Mouse (Mus musculus) myocyte (in vitro differentiated cells): ENCODE results near the gene Gdpd5. TPM values are rescaled to one million over a fixed set of nuclear protein-coding genes. Genes with fewer than 3 reads are reported as not detected.

Experiments
- H3K27me3 ChIP-seq: one replicate; pipeline ENCODE4 v1.6.1; 2011; ENCODE audit not compliant: control insufficient read depth, insufficient read depth, insufficient read length
- H3K36me3 ChIP-seq: one replicate; pipeline ENCODE4 v1.6.1; 2011; ENCODE audit not compliant: control insufficient read depth, insufficient read depth
- H3K4me2 ChIP-seq: one replicate; pipeline ENCODE4 v1.6.1; 2011; ENCODE audit warnings: low read depth, control low read depth
- H3K4me3 ChIP-seq: one replicate; pipeline ENCODE4 v1.5.1; 2011; ENCODE audit warnings: mild to moderate bottlenecking, control low read depth, moderate library complexity
- H3K79me2 ChIP-seq: one replicate; pipeline ENCODE4 v1.6.1; 2011; ENCODE audit not compliant: control insufficient read depth, insufficient read depth
- H3ac ChIP-seq: one replicate; pipeline ENCODE4 v1.6.1; 2011; ENCODE audit not compliant: control insufficient read depth, insufficient read length
- CEBPB ChIP-seq: IDR thresholded peaks from 2 replicates; pipeline ENCODE4 v1.6.1; 2011; ENCODE audit warnings: mild to moderate bottlenecking, moderate library complexity; ENCODE audit not compliant: poor library complexity, insufficient read depth, severe bottlenecking
- E2F4 ChIP-seq: IDR thresholded peaks from one replicate; pipeline ENCODE4 v1.6.1; 2011; ENCODE audit warnings: mild to moderate bottlenecking, control low read depth, moderate library complexity; ENCODE audit not compliant: insufficient read depth
- MAX ChIP-seq: IDR thresholded peaks from one replicate; pipeline ENCODE4 v1.6.1; 2011; ENCODE audit warnings: low read depth, mild to moderate bottlenecking, control low read depth
- MYOD1 ChIP-seq, 3 experiments: IDR thresholded peaks; one replicate each; pipeline ENCODE4 v1.6.1; 2011; ENCODE audit warnings: control low read depth in 2 of 3, low read depth in 2 of 3, mild to moderate bottlenecking in 2 of 3, moderate library complexity in 1 of 3; ENCODE audit not compliant: insufficient read length in 2 of 3, control insufficient read depth in 1 of 3
- MYOG ChIP-seq, 3 experiments: IDR thresholded peaks; one replicate each; pipeline ENCODE4 v1.6.1; 2011; ENCODE audit warnings: control low read depth in 2 of 3, low read depth in 2 of 3, mild to moderate bottlenecking in 2 of 3; ENCODE audit not compliant: insufficient read length in 2 of 3, control insufficient read depth in 1 of 3, insufficient read depth in 1 of 3
- POLR2A ChIP-seq: IDR thresholded peaks from one replicate; pipeline ENCODE4 v1.6.1; 2011; ENCODE audit warnings: low read depth, mild to moderate bottlenecking, control low read depth, moderate library complexity; ENCODE audit not compliant: insufficient read length
- POLR2AphosphoS2 ChIP-seq: IDR thresholded peaks from one replicate; pipeline ENCODE4 v1.6.1; 2011; ENCODE audit warnings: low read depth, control low read depth; ENCODE audit not compliant: insufficient read length
- REST ChIP-seq: IDR thresholded peaks from one replicate; pipeline ENCODE4 v1.6.1; 2011; ENCODE audit warnings: mild to moderate bottlenecking, control low read depth, moderate library complexity; ENCODE audit not compliant: insufficient read depth, insufficient read length
- SRF ChIP-seq: IDR thresholded peaks from one replicate; pipeline ENCODE4 v1.6.1; 2011; ENCODE audit warnings: low read depth; ENCODE audit not compliant: control insufficient read depth, insufficient read length
- TCF12 ChIP-seq: IDR thresholded peaks from one replicate; pipeline ENCODE4 v1.6.1; 2011; ENCODE audit warnings: mild to moderate bottlenecking, control low read depth; ENCODE audit not compliant: poor library complexity, insufficient read depth, severe bottlenecking
- TCF3 ChIP-seq: IDR thresholded peaks from one replicate; pipeline ENCODE4 v1.6.1; 2011; ENCODE audit warnings: low read depth, control low read depth; ENCODE audit not compliant: insufficient read length
- USF1 ChIP-seq: IDR thresholded peaks from one replicate; pipeline ENCODE4 v1.6.1; 2011; ENCODE audit warnings: low read depth, mild to moderate bottlenecking, control low read depth, moderate library complexity
- polyA plus RNA-seq: library from polyadenylated mRNA; unstranded; fragments of >200 nt; fragmentation: generic; extraction: Trizol; gene quantifications from one replicate; pipeline ENCODE4 v1.2.1, GENCODE M21; 2012; ENCODE audit warnings: missing spikeins

The Gdpd5 gene
- polyA plus RNA-seq, 1 experiment = 9.5 TPM

- Histone ChIP-seq H3K36me3 (no peaks in the 10 kb centered on the region), H3K4me3 (no peak overlapping the region), H3K27me3 (no peaks in the 10 kb centered on the region), H3K79me2 (no peaks in the 10 kb centered on the region), H3K4me2 (no peak overlapping the region), H3ac (no peak overlapping the region)
- TF ChIP-seq E2F4 (no peak), TCF3 (no peak), TCF12 (no peak), MYOG (IDR thresholded peaks at IDR 0.05; ENCODE audit: control insufficient read depth in 1 of 3, insufficient read depth in 1 of 3, insufficient read length in 2 of 3, low read depth in 2 of 3) (no peak), CEBPB (no peak), REST (no peak), USF1 (no peak), MAX (no peak), POLR2A (no peak), MYOD1 (IDR thresholded peaks at IDR 0.05; ENCODE audit: control insufficient read depth in 1 of 3, insufficient read length in 2 of 3, low read depth in 2 of 3) (no peak), POLR2AphosphoS2 (no peak), SRF (no peak)
Measured at GRCm38 (mm10) chr7:99393711-99394325, 12.6 kb downstream of the Gdpd5 start.

GRCm38 (mm10) chr7:99395385-99395784 lies 14.2 kb downstream of the Gdpd5 start:
- H3ac ChIP-seq = no peak overlapping the region
- no peaks in the 10 kb centered on the region for H3K27me3 ChIP-seq
- TF ChIP-seq REST (no peak), POLR2AphosphoS2 (no peak), MYOG (IDR thresholded peaks at IDR 0.05; ENCODE audit: control insufficient read depth in 1 of 3, insufficient read depth in 1 of 3, insufficient read length in 2 of 3, low read depth in 2 of 3) (no peak), SRF (no peak), MYOD1 (IDR thresholded peaks at IDR 0.05; ENCODE audit: control insufficient read depth in 1 of 3, insufficient read length in 2 of 3, low read depth in 2 of 3) (peak in 2 of 3 experiments; percentile 27 to 76), E2F4 (no peak), TCF12 (no peak)
- no peak overlapping the region for H3K4me2 ChIP-seq
- H3K79me2 ChIP-seq = no peaks in the 10 kb centered on the region
- H3K4me3 ChIP-seq = no peak overlapping the region
- H3K36me3 ChIP-seq = no peaks in the 10 kb centered on the region

GRCm38 (mm10) chr7:99395908-99396616 lies 14.8 kb downstream of the Gdpd5 start:
- H3K36me3 ChIP-seq = no peaks in the 10 kb centered on the region
- H3K4me3 ChIP-seq = no peak overlapping the region
- TF ChIP-seq TCF3 (no peak), MYOD1 (IDR thresholded peaks at IDR 0.05; ENCODE audit: control insufficient read depth in 1 of 3, insufficient read length in 2 of 3, low read depth in 2 of 3) (peak in 2 of 3 experiments; percentile 44 to 58), CEBPB (no peak), POLR2AphosphoS2 (no peak)
- H3ac ChIP-seq = no peak overlapping the region
- no peaks in the 10 kb centered on the region for H3K27me3 ChIP-seq
- H3K79me2 ChIP-seq = no peaks in the 10 kb centered on the region
- no peak overlapping the region for H3K4me2 ChIP-seq

- Histone ChIP-seq H3ac (no peak overlapping the region), H3K27me3 (no peaks in the 10 kb centered on the region), H3K4me2 (no peak overlapping the region), H3K36me3 (no peaks in the 10 kb centered on the region), H3K79me2 (no peaks in the 10 kb centered on the region), H3K4me3 (no peak overlapping the region)
- no peak for TF ChIP-seq POLR2A
- no peak for TF ChIP-seq MYOD1 (IDR thresholded peaks at IDR 0.05; ENCODE audit: control insufficient read depth in 1 of 3, insufficient read length in 2 of 3, low read depth in 2 of 3)
- TF ChIP-seq USF1 = no peak
- no peak for TF ChIP-seq SRF
- no peak for TF ChIP-seq POLR2AphosphoS2
- no peak for TF ChIP-seq CEBPB
- TF ChIP-seq MYOG (IDR thresholded peaks at IDR 0.05; ENCODE audit: control insufficient read depth in 1 of 3, insufficient read depth in 1 of 3, insufficient read length in 2 of 3, low read depth in 2 of 3) = no peak
Measured at GRCm38 (mm10) chr7:99396994-99397659, 15.9 kb downstream of the Gdpd5 start.

GRCm38 (mm10) chr7:99401373-99401772 lies 20.2 kb downstream of the Gdpd5 start:
- H3K27me3 ChIP-seq = no peaks in the 10 kb centered on the region
- no peaks in the 10 kb centered on the region for H3K36me3 ChIP-seq
- peak overlapping the region; percentile 42 for H3K4me2 ChIP-seq
- H3ac ChIP-seq = no peak overlapping the region
- H3K79me2 ChIP-seq = no peaks in the 10 kb centered on the region
- no peak for TF ChIP-seq POLR2AphosphoS2
- TF ChIP-seq TCF12 = no peak
- TF ChIP-seq MYOG (IDR thresholded peaks at IDR 0.05; ENCODE audit: control insufficient read depth in 1 of 3, insufficient read depth in 1 of 3, insufficient read length in 2 of 3, low read depth in 2 of 3) = no peak
- TF ChIP-seq POLR2A = no peak
- peak in 2 of 3 experiments; percentile 2 to 16 for TF ChIP-seq MYOD1 (IDR thresholded peaks at IDR 0.05; ENCODE audit: control insufficient read depth in 1 of 3, insufficient read length in 2 of 3, low read depth in 2 of 3)
- no peak for TF ChIP-seq E2F4
- no peak for TF ChIP-seq REST
- no peak for TF ChIP-seq MAX
- H3K4me3 ChIP-seq = no peak overlapping the region
